Mouse (Mus musculus): ENCODE results near the gene Smr3a. TPM values are rescaled to one million over a fixed set of nuclear protein-coding genes. Genes with fewer than 3 reads are reported as not detected.

Smr3a gene
- polyA plus RNA-seq (2015; fragmentation: Nextera tagmentation; extraction: Ambion mirVana), result not detected in 2 replicates

- no peak for TF ChIP-seq EP300 (optimal IDR thresholded peaks at IDR 0.05)
- TF ChIP-seq CTCF (IDR thresholded peaks at IDR 0.05; ENCODE audit: low read depth), result no peak
- Histone ChIP-seq H3K27ac (replicated peaks) (no peak within 1 kb of the TSS), H3K36me3 (ENCODE audit: control insufficient read depth, insufficient read depth, low read length) (no peaks in the 10 kb centered on the region), H3K27me3 (ENCODE audit: control insufficient read depth, insufficient read depth, low read length) (no peaks in the 10 kb centered on the region), H3K9ac (ENCODE audit: low read length) (no peak within 1 kb of the TSS), H3K4me3 (ENCODE audit: low read depth, low read length) (no peak within 1 kb of the TSS), H3K9me3 (ENCODE audit: control insufficient read depth, low read length) (no peaks in the 10 kb centered on the region), H3K4me1 (replicated peaks; ENCODE audit: control insufficient read depth, insufficient read depth) (no peaks in the 10 kb centered on the region), H3K4me2 (replicated peaks; ENCODE audit: low read depth) (no peak within 1 kb of the TSS)
- no peak for ATAC-seq (ENCODE audit: low FRiP score, low TSS enrichment)
- 78% methylated on average over 3 of the region's 3 CpGs for WGBS
- no peak for DNase-seq (ENCODE audit: low spot score)
Measured at GRCm38 (mm10) chr5:88002249-88002648, at the start of gene Smr3a. Gene Smr3a, plus strand, starts transcription at chr5:88002549.

DNA sequence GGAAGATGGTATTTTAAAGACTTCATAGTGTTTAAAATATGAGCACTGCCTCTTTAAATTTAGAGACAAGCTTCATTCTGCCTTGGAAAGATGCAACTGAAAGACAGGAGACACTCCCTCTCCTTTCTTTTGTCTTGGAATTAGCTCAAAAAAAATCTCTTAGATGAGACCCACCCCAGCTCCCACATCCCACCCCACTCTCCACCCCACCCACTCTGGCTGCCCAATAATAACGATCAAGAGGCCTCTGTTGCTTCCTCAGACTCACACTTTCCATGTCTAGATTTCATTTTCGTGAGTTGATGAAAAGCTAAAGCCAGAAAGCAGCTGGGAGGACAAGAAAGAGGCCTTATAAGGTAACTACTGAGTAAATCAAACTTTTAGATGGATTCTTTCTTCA, 33.1 kb upstream of the Smr3a start, which contains the start of the genes 2310003L06Rik and Gm28434:
TSS of gene 2310003L06Rik (plus strand) at position 259 of the 400 bp plus-strand sequence.
TSS of gene Gm28434 (plus strand) at position 317 of the 400 bp plus-strand sequence.
- H3K9ac ChIP-seq (ENCODE audit: low read length), result no peak within 1 kb of the TSS
- no peaks in the 10 kb centered on the region for H3K36me3 ChIP-seq (ENCODE audit: control insufficient read depth, insufficient read depth, low read length)
- H3K27ac ChIP-seq (replicated peaks), result no peak within 1 kb of the TSS
- 50% methylated on average over 2 of the region's 2 CpGs for WGBS
- no peak within 1 kb of the TSS for H3K4me2 ChIP-seq (replicated peaks; ENCODE audit: low read depth)
- H3K4me1 ChIP-seq (replicated peaks; ENCODE audit: control insufficient read depth, insufficient read depth), result no peaks in the 10 kb centered on the region
- ATAC-seq (ENCODE audit: low FRiP score, low TSS enrichment) (no peak), DNase-seq (ENCODE audit: low spot score) (no peak)
- TF ChIP-seq EP300 (optimal IDR thresholded peaks at IDR 0.05) (no peak), CTCF (IDR thresholded peaks at IDR 0.05; ENCODE audit: low read depth) (no peak)
- no peaks in the 10 kb centered on the region for H3K9me3 ChIP-seq (ENCODE audit: control insufficient read depth, low read length)
- no peak within 1 kb of the TSS for H3K4me3 ChIP-seq (ENCODE audit: low read depth, low read length)
- H3K27me3 ChIP-seq (ENCODE audit: control insufficient read depth, insufficient read depth, low read length), result no peaks in the 10 kb centered on the region

DNA sequence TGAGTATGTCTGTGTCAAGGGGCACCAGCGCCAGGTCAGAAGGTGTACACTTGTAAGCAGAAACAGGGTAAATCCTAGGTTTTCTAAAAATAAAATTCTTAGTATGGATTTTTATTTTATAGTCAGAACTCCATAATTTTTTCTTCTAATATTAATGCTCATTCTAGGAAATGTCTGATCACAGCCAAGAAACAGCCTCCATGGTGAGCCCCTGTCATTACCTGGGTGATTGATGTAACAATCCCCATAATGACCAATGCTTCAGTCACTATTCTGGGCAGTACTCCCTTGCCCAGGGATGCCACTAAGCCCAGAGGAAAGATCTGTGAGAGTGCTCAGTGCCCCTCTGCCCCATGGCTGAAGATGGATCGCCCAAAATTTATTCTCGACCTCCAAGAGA, 23.2 kb upstream of the Smr3a start, which contains the start of gene Cabs1:
TSS of gene Cabs1 (plus strand) at position 301 of the 400 bp plus-strand sequence.
- no peak within 1 kb of the TSS for H3K27ac ChIP-seq (replicated peaks)
- 77% methylated on average over 3 of the region's 3 CpGs for WGBS
- TF ChIP-seq EP300 (optimal IDR thresholded peaks at IDR 0.05) (no peak), CTCF (IDR thresholded peaks at IDR 0.05; ENCODE audit: low read depth) (no peak)
- ATAC-seq (ENCODE audit: low FRiP score, low TSS enrichment) (no peak), DNase-seq (ENCODE audit: low spot score) (no peak)
- no peak within 1 kb of the TSS for H3K4me2 ChIP-seq (replicated peaks; ENCODE audit: low read depth)
- H3K4me1 ChIP-seq (replicated peaks; ENCODE audit: control insufficient read depth, insufficient read depth), result no peaks in the 10 kb centered on the region
- H3K36me3 ChIP-seq (ENCODE audit: control insufficient read depth, insufficient read depth, low read length), result no peaks in the 10 kb centered on the region
- H3K4me3 ChIP-seq (ENCODE audit: low read depth, low read length), result no peak within 1 kb of the TSS
- H3K9me3 ChIP-seq (ENCODE audit: control insufficient read depth, low read length), result no peaks in the 10 kb centered on the region
- H3K27me3 ChIP-seq (ENCODE audit: control insufficient read depth, insufficient read depth, low read length), result no peaks in the 10 kb centered on the region
- no peak within 1 kb of the TSS for H3K9ac ChIP-seq (ENCODE audit: low read length)

- Histone ChIP-seq H3K27me3 (ENCODE audit: control insufficient read depth, insufficient read depth, low read length) (no peaks in the 10 kb centered on the region), H3K9ac (ENCODE audit: low read length) (no peak overlapping the region), H3K27ac (replicated peaks) (no peak overlapping the region), H3K4me1 (replicated peaks; ENCODE audit: control insufficient read depth, insufficient read depth) (no peaks in the 10 kb centered on the region), H3K9me3 (ENCODE audit: control insufficient read depth, low read length) (no peaks in the 10 kb centered on the region), H3K4me2 (replicated peaks; ENCODE audit: low read depth) (no peak overlapping the region), H3K4me3 (ENCODE audit: low read depth, low read length) (no peak overlapping the region), H3K36me3 (ENCODE audit: control insufficient read depth, insufficient read depth, low read length) (no peaks in the 10 kb centered on the region)
- no peak for DNase-seq (ENCODE audit: low spot score)
- no peak for ATAC-seq (ENCODE audit: low FRiP score, low TSS enrichment)
- 52% methylated on average over 3 of the region's 3 CpGs for WGBS
- TF ChIP-seq EP300 (optimal IDR thresholded peaks at IDR 0.05) (no peak), CTCF (IDR thresholded peaks at IDR 0.05; ENCODE audit: low read depth) (no peak)
Measured at GRCm38 (mm10) chr5:87982468-87983214, 19.7 kb upstream of the Smr3a start.

GRCm38 (mm10) chr5:88005241-88005640, 2.9 kb downstream of the Smr3a start:
- Histone ChIP-seq H3K9ac (ENCODE audit: low read length) (no peak overlapping the region), H3K27me3 (ENCODE audit: control insufficient read depth, insufficient read depth, low read length) (no peaks in the 10 kb centered on the region), H3K9me3 (ENCODE audit: control insufficient read depth, low read length) (no peaks in the 10 kb centered on the region), H3K36me3 (ENCODE audit: control insufficient read depth, insufficient read depth, low read length) (no peaks in the 10 kb centered on the region), H3K4me2 (replicated peaks; ENCODE audit: low read depth) (no peak overlapping the region), H3K27ac (replicated peaks) (no peak overlapping the region), H3K4me3 (ENCODE audit: low read depth, low read length) (no peak overlapping the region), H3K4me1 (replicated peaks; ENCODE audit: control insufficient read depth, insufficient read depth) (no peaks in the 10 kb centered on the region)
- no peak for TF ChIP-seq EP300 (optimal IDR thresholded peaks at IDR 0.05)
- no peak for TF ChIP-seq CTCF (IDR thresholded peaks at IDR 0.05; ENCODE audit: low read depth)
- no peak for ATAC-seq (ENCODE audit: low FRiP score, low TSS enrichment)
- no peak for DNase-seq (ENCODE audit: low spot score)

Other genes starting within 250 kb of the Smr3a start
- 2.2 and 4.1 TPM in 2 replicates for gene Csn1s2a, start 228.0 kb upstream of the Smr3a start, polyA plus RNA-seq (2015; fragmentation: Nextera tagmentation; extraction: Ambion mirVana)
- 0.17 and 0.23 TPM in 2 replicates for gene Csn1s2b, start 194.5 kb upstream of the Smr3a start, polyA plus RNA-seq (2015; fragmentation: Nextera tagmentation; extraction: Ambion mirVana)
- not detected in 2 replicates for gene Prr27, start 176.9 kb upstream of the Smr3a start, polyA plus RNA-seq (2015; fragmentation: Nextera tagmentation; extraction: Ambion mirVana)
- gene Odam, start 117.5 kb upstream of the Smr3a start, polyA plus RNA-seq (2015; fragmentation: Nextera tagmentation; extraction: Ambion mirVana), result not detected in 2 replicates
- 1.1 and 2.4 TPM in 2 replicates for gene Csn3, start 77.0 kb upstream of the Smr3a start, polyA plus RNA-seq (2015; fragmentation: Nextera tagmentation; extraction: Ambion mirVana)
- gene 2310003L06Rik, start 33.1 kb upstream of the Smr3a start, polyA plus RNA-seq (2015; fragmentation: Nextera tagmentation; extraction: Ambion mirVana), result not detected in 2 replicates
- not detected in 2 replicates for gene Gm28434, start 33.0 kb upstream of the Smr3a start, polyA plus RNA-seq (2015; fragmentation: Nextera tagmentation; extraction: Ambion mirVana)
- gene Cabs1, start 23.1 kb upstream of the Smr3a start, polyA plus RNA-seq (2015; fragmentation: Nextera tagmentation; extraction: Ambion mirVana), result not detected in 2 replicates
- gene Smr2, start 84.0 kb downstream of the Smr3a start, polyA plus RNA-seq (2015; fragmentation: Nextera tagmentation; extraction: Ambion mirVana), result not detected in 2 replicates
- not detected in 2 replicates for gene Gm11116, start 109.0 kb downstream of the Smr3a start, polyA plus RNA-seq (2015; fragmentation: Nextera tagmentation; extraction: Ambion mirVana)
- not detected in 2 replicates for gene Gm11115, start 151.6 kb downstream of the Smr3a start, polyA plus RNA-seq (2015; fragmentation: Nextera tagmentation; extraction: Ambion mirVana)

Measured in stomach, postnatal 0 days (tissue).